Mouse (Mus musculus) forebrain, postnatal 0 days (tissue): Measurements from ENCODE around the gene Stbd1. TPM values are rescaled to one million over a fixed set of nuclear protein-coding genes. Genes with fewer than 3 reads are reported as not detected.

Source experiments
- ATAC-seq: fragments of 200-750 bp; cut with Nextera tagmentation; 2 replicates; pipeline ENCODE4 v1.8.0; 2017; ENCODE audit warnings: mild to moderate bottlenecking, moderate library complexity
- DNase-seq: peaks from one replicate; pipeline ENCODE4 v3.0.0-alpha.2; 2015
- H3K27ac ChIP-seq: fragments of 300-500 bp; sonication (generic); 2 replicates; pipeline ENCODE4 v1.5.1; 2014; ENCODE audit warnings: low read depth, mild to moderate bottlenecking, antibody characterized with exemption, low read length, moderate library complexity, mixed read lengths
- H3K27me3 ChIP-seq: fragments of 300-500 bp; sonication (generic); 2 replicates; pipeline ENCODE4 v1.6.1; 2014; ENCODE audit warnings: mild to moderate bottlenecking, low read length, mixed read lengths; ENCODE audit not compliant: insufficient read depth
- H3K36me3 ChIP-seq: fragments of 300-500 bp; sonication (generic); 2 replicates; pipeline ENCODE4 v1.6.1; 2014; ENCODE audit warnings: mild to moderate bottlenecking, moderate library complexity; ENCODE audit not compliant: insufficient read depth
- H3K4me1 ChIP-seq: fragments of 300-500 bp; sonication (generic); 2 replicates; pipeline ENCODE4 v1.6.1; 2014; ENCODE audit warnings: antibody characterized with exemption; ENCODE audit not compliant: insufficient read depth
- H3K4me2 ChIP-seq: fragments of 300-500 bp; sonication (generic); 2 replicates; pipeline ENCODE4 v1.6.1; 2014; ENCODE audit warnings: low read depth, mild to moderate bottlenecking, moderate library complexity
- H3K4me3 ChIP-seq: fragments of 300-500 bp; sonication (generic); 2 replicates; pipeline ENCODE4 v1.5.1; 2014; ENCODE audit warnings: low read depth, low read length, mixed read lengths
- H3K9ac ChIP-seq: fragments of 300-500 bp; sonication (generic); 2 replicates; pipeline ENCODE4 v1.6.1; 2014; ENCODE audit warnings: mild to moderate bottlenecking
- H3K9me3 ChIP-seq: fragments of 300-500 bp; sonication (generic); 2 replicates; pipeline ENCODE4 v1.6.1; 2016; ENCODE audit warnings: low read length
- CTCF ChIP-seq: sonication (generic); IDR thresholded peaks from 2 replicates; pipeline ENCODE4 v1.5.1; 2016; ENCODE audit warnings: antibody characterized with exemption, control low read depth, low read depth
- WGBS: fragments of 180-500 bp; shearing (Covaris S2); extraction: QIAGEN DNeasy Blood & Tissue Kit; methylation state at CpG from one replicate; pipeline ENCODE4 v1.1.7; 2014; 5-methylcytosine and 5-hydroxymethylcytosine counted together
- polyA plus RNA-seq: library from polyadenylated mRNA; unstranded; fragments of >200 nt; fragmentation: Nextera tagmentation; extraction: Ambion mirVana; gene quantifications from 2 replicates; pipeline ENCODE4 v1.2.1, GENCODE M21; 2015
- total RNA-seq: library from RNA; depleted of rRNA; stranded (reverse); fragments of >200 nt; gene quantifications from 2 replicates; pipeline ENCODE4 v1.2.3, GENCODE M21; 2014; rRNA removed

Gene Stbd1
- total RNA-seq (2.0 and 3.5 TPM in 2 replicates), polyA plus RNA-seq (3.5 and 3.6 TPM in 2 replicates)

GRCm38 (mm10) chr5:92602691-92603690 lies at the start of gene Stbd1:
Gene Stbd1 (plus strand): TSS chr5:92603041.
- no peaks in the 10 kb centered on the region for H3K36me3 ChIP-seq
- H3K27ac ChIP-seq = no peak within 1 kb of the TSS
- ATAC-seq = peak; percentile 76
- H3K9me3 ChIP-seq = no peaks in the 10 kb centered on the region
- 0 out of 2 replicates have a peak, but pooled peaks cover 3% of the 10 kb centered on the region for H3K4me1 ChIP-seq
- DNase-seq = peak; percentile 50
- no peak for TF ChIP-seq CTCF
- peak within 1 kb of the TSS; percentile 49 for H3K4me3 ChIP-seq
- peak within 1 kb of the TSS; percentile 97 for H3K4me2 ChIP-seq
- 1% methylated on average over 68 of the region's 69 CpGs for WGBS
- no peaks in the 10 kb centered on the region for H3K27me3 ChIP-seq
- peak within 1 kb of the TSS; percentile 53 for H3K9ac ChIP-seq

DNA sequence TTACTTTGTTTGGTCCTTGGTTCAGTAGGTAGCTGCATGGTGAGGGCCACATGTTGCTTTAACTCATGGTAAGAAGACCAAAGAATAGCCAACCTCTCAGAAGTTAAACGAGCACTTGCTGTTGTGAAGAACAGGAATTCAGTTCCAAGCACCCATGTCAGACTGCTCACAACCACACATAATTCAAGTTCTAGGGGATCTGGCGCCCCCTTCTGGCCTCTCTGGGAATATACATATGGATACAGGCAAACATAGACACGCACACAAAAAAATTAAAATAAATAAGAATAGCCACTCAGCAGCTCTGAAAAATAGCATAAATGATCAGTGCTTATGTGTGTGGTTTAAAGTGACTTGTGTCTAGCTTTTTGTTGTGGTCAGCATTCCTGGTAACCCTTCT lies 48.9 kb upstream of the Stbd1 start:
- no peak overlapping the region for H3K9ac ChIP-seq
- WGBS = 68% methylated on average over 3 of the region's 3 CpGs
- DNase-seq (no peak), ATAC-seq (no peak)
- H3K4me2 ChIP-seq = no peak overlapping the region
- H3K27me3 ChIP-seq = no peaks in the 10 kb centered on the region
- no peaks in the 10 kb centered on the region for H3K36me3 ChIP-seq
- peak; percentile 14; the same call in 1 of the 2 replicates for TF ChIP-seq CTCF
- no peaks in the 10 kb centered on the region for H3K9me3 ChIP-seq
- no peak overlapping the region for H3K27ac ChIP-seq
- no peaks in the 10 kb centered on the region for H3K4me1 ChIP-seq
- no peak overlapping the region for H3K4me3 ChIP-seq

DNA sequence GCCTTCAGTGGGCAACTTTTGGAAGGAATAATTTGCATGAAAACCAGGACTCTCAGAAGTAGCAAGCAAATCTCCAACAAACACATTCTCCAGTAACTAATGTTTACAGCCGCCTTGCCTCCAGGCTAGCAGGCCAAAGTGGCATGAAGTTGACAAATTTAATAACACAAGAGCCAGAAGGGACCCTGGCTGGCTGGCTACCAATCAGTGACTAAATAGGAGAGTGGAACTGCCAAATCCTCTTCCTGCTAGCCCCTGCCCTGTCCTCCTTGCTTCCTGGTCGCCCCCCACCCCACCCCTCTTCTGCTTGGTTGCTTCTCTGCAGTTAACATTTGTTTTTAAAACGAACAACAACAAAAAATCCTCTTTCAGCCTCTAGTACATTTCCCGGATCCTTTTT lies 48.4 kb upstream of the Stbd1 start:
- H3K4me1 ChIP-seq = no peaks in the 10 kb centered on the region
- no peak overlapping the region for H3K4me3 ChIP-seq
- H3K9ac ChIP-seq = no peak overlapping the region
- TF ChIP-seq CTCF = no peak
- H3K9me3 ChIP-seq = no peaks in the 10 kb centered on the region
- WGBS = 59% methylated on average over 4 of the region's 4 CpGs
- no peaks in the 10 kb centered on the region for H3K27me3 ChIP-seq
- H3K27ac ChIP-seq = no peak overlapping the region
- no peak overlapping the region for H3K4me2 ChIP-seq
- no peaks in the 10 kb centered on the region for H3K36me3 ChIP-seq
- no peak for ATAC-seq
- peak; percentile 5 for DNase-seq

DNA sequence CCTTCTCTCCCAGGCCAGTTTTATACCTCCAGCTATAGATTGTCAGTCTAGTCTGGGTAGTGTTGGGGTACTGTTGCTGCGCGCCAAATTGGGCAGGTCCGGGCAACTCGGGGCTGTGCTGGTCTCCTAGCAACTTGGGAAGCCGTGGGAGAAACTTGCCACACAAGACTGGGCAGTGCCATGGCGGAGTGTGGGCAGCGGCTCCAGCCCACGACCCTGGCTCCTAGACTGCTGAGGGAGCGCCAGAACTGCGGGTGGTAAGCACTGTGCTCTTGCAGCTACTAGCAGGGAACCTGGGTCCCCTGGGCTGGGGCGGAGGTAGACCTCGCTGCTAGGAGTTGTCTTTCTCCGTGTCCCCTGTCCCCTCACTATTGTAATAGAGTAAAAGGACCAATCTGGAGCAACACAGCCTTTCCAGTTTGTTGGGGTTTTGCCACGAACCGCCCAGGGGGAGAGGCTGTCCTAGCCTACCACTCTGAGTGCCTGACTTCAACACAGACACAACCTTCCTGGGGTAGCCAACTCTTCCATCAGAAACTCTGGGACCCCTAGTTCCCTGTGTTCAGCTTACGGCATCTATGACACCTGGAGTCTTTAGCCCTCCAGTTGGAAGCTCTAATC lies 47.8 kb upstream of the Stbd1 start, which contains the start of gene Fam47e:
Gene Fam47e (plus strand): TSS at position 179 of the 621 bp plus-strand sequence.
- WGBS = 60% methylated on average over 16 of the region's 16 CpGs

DNA sequence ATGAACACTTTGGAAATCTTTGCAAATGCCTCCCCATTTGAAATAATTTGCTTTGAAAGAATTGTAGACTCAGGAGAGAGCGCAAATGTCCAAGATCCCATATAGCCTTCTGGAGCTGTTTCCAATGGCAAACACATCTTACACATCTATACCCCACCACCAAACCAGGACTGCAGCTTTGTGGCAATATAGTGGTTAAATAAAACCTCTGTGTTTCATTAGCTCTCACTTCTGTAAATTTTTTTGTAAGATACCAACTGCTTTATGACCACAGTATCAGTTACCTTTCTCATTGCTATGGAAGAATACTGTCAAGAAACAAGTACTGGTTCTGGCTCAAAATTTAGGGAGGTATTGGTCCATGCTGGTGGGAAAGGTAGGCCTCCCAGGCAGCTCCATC lies 46.9 kb upstream of the Stbd1 start:
- DNase-seq (no peak), ATAC-seq (no peak)
- H3K9ac ChIP-seq = no peak overlapping the region
- no peak overlapping the region for H3K4me3 ChIP-seq
- TF ChIP-seq CTCF = no peak
- no peaks in the 10 kb centered on the region for H3K36me3 ChIP-seq
- H3K27me3 ChIP-seq = no peaks in the 10 kb centered on the region
- no peaks in the 10 kb centered on the region for H3K4me1 ChIP-seq
- H3K4me2 ChIP-seq = no peak overlapping the region
- WGBS = 100% methylated on average over 1 of the region's 1 CpGs
- H3K27ac ChIP-seq = no peak overlapping the region
- H3K9me3 ChIP-seq = no peaks in the 10 kb centered on the region

More for the DNA sequence above, 47.8 kb upstream of the Stbd1 start, which contains the start of gene Fam47e:
- no peaks in the 10 kb centered on the region for H3K4me1 ChIP-seq
- H3K36me3 ChIP-seq = no peaks in the 10 kb centered on the region
- TF ChIP-seq CTCF = no peak
- ATAC-seq (peak; percentile 84), DNase-seq (peak; percentile 35)
- no peak within 1 kb of the TSS for H3K4me2 ChIP-seq
- no peaks in the 10 kb centered on the region for H3K27me3 ChIP-seq
- no peak within 1 kb of the TSS for H3K4me3 ChIP-seq
- H3K27ac ChIP-seq = no peak within 1 kb of the TSS
- no peaks in the 10 kb centered on the region for H3K9me3 ChIP-seq
- H3K9ac ChIP-seq = no peak within 1 kb of the TSS

DNA sequence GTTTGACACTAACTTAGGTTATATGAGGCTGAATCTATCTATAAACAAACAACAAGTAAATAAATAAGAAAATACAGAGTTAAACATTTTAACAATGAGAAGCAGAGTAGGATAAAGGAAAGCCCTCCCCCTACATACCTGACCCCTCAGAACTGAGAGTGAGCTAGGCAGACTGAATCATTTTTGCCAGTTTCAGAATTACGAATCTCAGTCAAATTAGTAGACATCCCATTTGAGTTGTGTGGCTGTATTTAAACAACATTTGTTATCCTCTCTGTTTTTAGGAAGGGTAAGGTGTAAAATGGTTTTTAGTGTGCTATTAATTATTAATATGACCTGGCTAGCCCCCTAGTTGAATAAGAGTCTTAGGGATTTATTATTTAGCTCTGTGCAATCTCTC lies 45.3 kb upstream of the Stbd1 start:
- Histone ChIP-seq H3K9ac (no peak overlapping the region), H3K9me3 (no peaks in the 10 kb centered on the region), H3K4me1 (no peaks in the 10 kb centered on the region), H3K4me3 (no peak overlapping the region), H3K4me2 (no peak overlapping the region), H3K27ac (no peak overlapping the region), H3K36me3 (no peaks in the 10 kb centered on the region), H3K27me3 (no peaks in the 10 kb centered on the region)
- DNase-seq (no peak), ATAC-seq (no peak)
- 94% methylated on average over 1 of the region's 1 CpGs for WGBS
- TF ChIP-seq CTCF = no peak

DNA sequence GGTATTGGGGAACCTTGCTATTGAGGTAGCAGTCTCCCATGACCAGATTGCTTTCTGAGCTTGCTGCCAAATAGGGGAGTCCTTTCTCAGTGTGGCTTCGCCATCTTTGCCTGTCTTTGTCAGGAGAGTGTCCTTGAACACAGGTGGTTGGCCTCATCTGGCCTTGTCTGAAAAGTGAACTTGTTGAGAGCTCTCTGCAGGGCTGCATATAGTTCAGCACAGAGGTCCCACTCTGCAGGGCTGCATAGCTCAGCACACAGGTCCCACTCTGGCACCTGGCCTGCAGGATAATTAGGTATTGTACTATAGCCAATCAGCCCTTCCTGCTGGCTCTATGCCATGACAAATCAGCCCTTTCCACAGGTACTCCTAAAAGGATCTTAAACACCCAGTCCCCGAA lies 42.6 kb upstream of the Stbd1 start:
- DNase-seq (no peak), ATAC-seq (no peak)
- no peak overlapping the region for H3K9ac ChIP-seq
- H3K36me3 ChIP-seq = no peaks in the 10 kb centered on the region
- H3K27ac ChIP-seq = no peak overlapping the region
- no peaks in the 10 kb centered on the region for H3K9me3 ChIP-seq
- TF ChIP-seq CTCF = no peak
- 56% methylated on average over 2 of the region's 2 CpGs for WGBS
- H3K4me2 ChIP-seq = no peak overlapping the region
- H3K27me3 ChIP-seq = no peaks in the 10 kb centered on the region
- H3K4me3 ChIP-seq = no peak overlapping the region
- no peaks in the 10 kb centered on the region for H3K4me1 ChIP-seq
